Mouse (Mus musculus): ENCODE measurements around the gene Skint7.
"Not testable (repeated sequence)": the region's sequence is repeated elsewhere in the genome, so short reads cannot be mapped to it uniquely, and the experiment has no call there.

Gene Skint7

GRCm38 (mm10) chr4:111972623-111973022 is at the start of gene Skint7:
TSS of gene Skint7 (plus strand) at chr4:111972923.
- DNase-seq (ENCODE audit: low read depth, low spot score) = no peak

- no peak for DNase-seq (ENCODE audit: low read depth, low spot score)
Observed at GRCm38 (mm10) chr4:111961309-111961708, 11.4 kb upstream of the Skint7 start.

GRCm38 (mm10) chr4:111963241-111963640 is 9.5 kb upstream of the Skint7 start:
- not testable (repeated sequence) for DNase-seq (ENCODE audit: low read depth, low spot score)

DNA sequence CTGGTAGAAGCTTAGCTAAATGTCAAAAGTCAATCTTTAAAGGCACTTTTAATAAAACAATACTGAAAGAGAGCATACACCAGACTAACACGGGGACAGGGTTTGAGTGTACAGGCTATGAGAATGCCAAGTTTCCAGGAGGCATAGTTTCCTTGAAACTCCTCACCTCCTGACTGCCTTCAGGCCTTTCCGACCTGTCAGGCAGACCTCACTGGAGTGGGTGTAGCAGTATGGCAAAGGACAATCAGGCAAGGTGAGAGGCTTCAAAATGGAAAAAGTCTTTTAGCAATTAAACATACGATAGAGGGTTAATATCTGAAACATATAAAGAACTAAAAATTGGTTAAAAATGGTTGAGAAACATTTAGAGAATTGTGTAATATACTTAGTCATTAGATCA is 9.1 kb upstream of the Skint7 start:
- no peak for DNase-seq (ENCODE audit: low read depth, low spot score)

DNA sequence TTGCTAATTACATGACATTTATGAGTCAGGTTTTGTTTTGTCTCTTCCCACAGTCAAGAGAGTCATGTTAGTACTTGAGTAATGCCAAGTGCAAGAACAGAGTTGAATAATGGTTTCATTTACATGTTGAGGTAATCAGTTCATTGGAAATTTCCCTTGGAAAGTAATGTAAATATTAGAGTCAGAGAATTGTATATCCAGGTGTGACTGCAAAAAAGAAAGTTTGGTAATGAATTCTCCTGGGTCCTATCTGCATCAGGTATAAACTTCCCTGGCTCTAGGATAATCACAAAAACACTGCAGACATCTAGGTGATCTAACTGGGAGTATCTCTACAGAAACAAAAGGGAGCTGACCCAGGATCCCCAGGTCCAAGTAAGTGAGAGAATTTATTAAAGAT is 33.2 kb downstream of the Skint7 start, which contains the start of gene Skint1:
Gene Skint1 (plus strand): TSS at position 301 of the 400 bp plus-strand sequence.
- DNase-seq (ENCODE audit: low read depth, low spot score) = no peak

All from CD4-positive helper T cell, adult 2 months (primary cell).